Mouse (Mus musculus): ENCODE measurements around the gene Apom.

Apom gene

DNA sequence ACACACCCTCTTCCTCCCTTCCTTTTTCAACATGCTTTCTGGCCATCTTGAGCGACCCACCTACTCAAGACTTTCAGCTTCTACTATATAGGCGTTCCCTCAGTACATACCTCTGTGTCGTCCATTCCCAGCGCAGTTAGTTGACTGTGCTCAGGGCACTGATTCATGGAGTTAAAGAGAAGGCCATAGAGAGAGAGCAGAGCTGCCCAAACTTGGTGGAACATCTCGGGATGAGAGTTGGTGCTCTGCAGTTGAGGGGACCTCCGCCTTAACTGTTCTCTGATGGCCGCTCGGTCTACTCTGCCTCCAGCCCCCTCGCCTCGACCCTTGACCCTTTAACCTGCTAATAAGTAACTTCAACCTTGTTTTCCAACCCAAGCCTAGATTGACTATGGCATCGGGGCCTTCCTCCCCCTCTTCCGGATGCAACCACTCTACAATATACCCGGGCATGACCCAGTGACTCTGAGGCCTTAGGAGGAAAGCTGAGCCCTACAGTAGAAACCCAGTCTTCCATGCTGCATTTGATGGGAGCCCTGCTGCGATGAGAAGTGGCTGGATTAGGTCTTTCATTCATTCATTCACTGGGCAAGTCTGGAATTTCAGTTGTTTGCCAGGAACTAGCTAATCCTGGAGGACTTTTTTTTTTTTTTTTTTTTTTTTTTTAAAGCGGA, at the start of gene Apom:
Apom (minus strand) TSS at position 551 of the 674 bp plus-strand sequence.
- no peak for DNase-seq (ENCODE audit: low read depth, low spot score)

DNA sequence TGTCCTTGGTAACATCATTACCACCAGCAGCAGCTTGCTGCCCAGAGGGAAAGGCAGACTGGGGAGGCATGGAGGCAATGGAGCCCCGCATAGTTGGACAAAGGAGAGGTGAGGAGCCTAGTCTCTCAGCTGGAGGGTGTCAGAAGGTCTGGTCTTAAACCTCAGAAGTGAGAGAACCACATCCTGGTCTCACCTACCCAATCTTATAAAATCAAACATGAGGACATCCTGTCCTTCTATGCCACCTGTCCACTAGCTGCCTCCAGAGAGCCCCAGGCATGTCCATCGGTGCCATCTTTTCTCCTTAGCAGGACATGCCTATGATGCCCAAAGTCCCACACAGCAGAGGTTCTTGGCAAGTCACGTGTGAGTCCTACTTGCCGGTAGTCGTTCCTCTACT, 48.2 kb upstream of the Apom start:
- DNase-seq (ENCODE audit: low read depth, low spot score) = no peak

DNA sequence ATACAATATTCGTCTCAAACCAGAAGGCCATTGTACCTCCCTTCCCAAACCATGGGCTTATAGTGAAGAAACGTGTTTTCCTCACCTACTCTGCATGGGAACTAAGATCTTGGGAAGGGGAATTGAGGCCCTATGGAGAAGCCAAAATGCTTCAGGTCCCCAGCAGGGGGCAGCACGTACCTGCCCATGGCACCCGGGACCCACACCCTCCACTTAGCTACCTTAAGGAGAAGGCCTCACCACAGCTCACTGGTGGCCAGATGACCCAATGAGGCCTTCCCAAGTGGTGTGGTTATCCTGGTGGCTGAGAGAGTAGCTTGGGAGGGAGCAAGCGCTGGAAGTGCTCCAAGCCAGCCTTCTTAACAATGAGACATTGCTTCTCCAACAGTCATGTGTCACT, 46.7 kb upstream of the Apom start:
- DNase-seq (ENCODE audit: low read depth, low spot score) = peak; percentile 47

DNA sequence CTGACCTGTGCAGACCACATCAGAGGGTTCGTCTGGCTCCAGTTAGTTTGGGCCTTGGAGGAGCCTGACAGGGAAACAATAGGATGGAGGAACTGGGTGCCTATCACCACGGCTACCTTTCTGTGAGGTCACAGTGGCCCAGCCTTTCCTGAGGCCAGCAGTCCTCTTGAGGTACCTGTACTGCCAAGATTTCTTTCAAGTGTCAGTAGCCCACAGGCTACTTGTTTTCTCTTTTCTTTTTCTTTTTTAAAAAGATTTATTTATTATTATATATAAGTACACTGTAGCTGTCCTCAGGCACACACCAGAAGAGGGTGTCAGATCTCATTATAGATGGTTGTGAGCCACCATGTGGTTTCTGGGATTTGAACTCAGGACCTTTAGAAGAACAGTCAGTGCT, 44.1 kb upstream of the Apom start, which contains the start of gene Aif1:
Aif1 (minus strand) TSS at position 101 of the 400 bp plus-strand sequence.
- no peak for DNase-seq (ENCODE audit: low read depth, low spot score)

DNA sequence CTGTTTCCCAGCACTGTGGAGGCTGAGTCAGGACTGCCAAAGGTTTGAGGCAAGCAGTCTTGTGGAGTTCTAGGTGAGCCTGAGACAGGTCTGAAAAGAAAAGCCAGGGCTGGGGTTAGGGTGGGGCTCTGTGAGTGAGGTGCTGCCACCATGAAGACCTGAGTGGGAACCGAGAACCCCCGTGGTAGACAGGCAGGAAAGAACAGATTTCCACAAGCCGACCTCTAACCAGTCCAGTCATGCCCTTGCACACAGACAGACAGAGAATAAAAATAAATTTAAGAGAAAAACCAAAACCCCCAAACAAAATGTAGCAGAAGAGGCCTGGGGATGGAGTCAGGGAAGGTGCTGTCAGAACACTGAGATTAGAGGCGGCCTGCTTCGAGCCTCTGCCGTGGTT, 43.5 kb upstream of the Apom start:
- no peak for DNase-seq (ENCODE audit: low read depth, low spot score)

DNA sequence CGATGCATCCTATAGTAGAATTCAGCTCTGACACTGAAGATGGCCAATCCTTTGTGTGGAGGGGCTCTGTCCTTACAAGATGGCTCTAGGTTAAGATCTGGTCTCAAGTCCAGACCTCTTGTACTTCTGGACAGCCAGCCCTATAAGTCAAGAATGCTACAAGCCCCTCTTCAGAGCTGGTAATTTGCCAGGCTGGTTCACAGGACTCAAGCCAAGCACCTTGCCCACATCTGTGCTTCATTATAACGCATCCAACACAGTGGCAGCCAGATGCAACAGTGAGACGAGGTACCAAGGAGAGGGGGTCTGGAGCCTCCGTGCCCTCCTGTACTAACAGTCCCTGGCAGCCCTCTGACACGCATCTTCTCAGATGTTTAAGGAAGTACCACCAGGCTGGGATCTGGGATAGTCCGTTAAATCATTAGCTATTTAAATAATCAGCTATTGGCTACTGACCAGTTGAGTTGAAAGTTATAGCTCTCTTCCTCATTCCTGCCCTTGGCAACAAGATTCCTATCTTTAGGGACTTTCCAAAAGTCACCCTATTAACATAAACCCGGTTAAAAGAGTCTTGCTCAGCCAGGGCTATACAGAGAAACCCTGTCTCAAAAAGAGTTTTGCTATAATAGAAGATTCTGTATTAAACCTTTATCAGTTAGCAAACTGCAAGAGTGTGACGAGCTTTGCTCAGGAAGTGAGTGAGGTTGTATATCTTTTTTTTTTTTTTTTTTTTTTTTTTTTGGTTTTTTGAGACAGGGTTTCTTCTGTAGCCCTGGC, 42.5 kb upstream of the Apom start:
- no peak for DNase-seq (ENCODE audit: low read depth, low spot score)

DNA sequence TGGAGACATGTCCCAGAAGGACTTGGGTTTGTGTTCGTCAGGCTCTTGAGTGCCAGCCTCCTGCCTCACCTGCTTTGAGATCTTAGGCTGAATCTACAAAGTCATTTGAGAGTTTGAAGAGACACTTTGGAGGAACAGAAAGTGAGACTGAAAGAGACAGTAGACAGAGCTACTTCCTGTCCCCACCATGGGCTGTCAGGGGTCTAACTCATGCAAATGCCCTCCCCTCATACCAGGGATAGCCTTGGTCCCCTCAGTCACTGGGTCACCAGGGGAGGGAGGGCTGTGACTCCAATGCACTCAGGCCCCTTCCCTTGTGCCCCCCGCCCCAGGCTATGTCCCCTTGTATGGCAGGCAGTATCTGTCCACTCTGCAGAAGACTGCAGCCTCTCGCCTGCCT, 41.5 kb upstream of the Apom start:
- no peak for DNase-seq (ENCODE audit: low read depth, low spot score)

DNA sequence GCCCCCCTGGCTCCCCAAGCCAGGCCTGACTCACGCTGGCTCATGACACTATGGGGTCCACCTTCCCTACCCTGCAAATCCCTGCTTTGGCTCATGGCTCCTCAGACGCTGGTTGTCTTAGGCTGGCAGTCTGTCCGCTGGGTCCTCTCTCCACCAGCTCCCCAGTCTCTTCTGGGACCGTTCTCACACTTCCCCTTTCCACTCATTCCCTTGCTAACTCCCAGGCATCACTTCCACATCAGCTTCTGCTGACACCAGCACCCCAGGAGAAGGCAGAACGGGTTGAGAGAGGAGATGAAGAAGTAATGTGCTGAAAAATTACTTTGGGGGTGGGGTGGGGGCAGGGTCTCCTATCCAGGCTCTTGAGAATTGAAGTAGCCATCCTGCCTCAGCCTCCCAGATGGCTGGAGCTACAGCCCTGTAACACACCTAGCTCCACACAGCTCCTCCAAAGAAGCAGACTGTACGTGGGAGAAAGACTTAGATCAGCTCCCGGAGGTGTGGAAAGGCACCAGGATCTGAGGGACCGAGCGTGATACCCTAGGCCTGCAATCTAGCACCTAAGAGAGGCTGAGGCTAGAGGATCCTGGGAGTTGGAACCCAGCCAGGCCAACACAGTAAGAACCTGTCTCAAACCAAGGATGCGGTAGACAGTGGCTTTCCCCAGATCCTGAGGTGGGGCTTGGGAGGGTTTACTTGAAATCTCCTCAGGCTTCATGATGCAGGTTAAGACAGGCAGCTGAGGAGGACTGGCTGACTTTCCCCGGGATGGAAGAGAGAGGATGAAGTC, 40.8 kb upstream of the Apom start:
- DNase-seq (ENCODE audit: low read depth, low spot score) = no peak

DNA sequence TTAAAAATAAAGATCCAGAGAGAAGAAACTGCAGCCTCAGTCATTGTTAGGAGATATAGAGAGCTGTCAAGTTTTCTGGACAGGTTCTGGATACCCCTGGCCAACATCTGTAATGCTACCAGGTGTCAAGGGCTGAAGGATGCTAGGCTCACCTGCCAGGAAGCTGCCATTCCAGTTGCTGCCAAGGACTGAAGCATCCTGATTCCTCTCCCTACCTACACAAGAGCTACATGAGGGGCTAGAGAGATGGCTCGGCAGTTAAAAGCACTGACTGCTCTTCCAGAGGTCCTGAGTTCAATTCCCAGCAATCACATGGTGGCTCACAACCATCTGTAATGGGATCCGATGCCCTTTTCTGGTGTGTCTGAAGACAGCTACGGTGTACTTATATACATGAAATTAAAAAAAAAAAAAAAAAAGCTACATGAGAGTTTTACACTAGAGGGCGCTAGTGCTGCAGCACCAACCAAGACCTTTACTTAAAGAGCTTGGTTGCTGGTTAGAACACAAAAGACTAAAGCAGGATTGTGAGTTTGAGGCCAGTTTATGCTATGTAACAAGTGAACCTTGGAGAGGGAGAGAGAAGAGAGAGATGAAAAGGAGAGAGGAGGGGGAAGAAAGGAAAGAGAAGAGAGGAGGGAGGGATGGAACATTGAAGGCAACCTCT, 36.8 kb upstream of the Apom start:
- DNase-seq (ENCODE audit: low read depth, low spot score) = no peak

DNA sequence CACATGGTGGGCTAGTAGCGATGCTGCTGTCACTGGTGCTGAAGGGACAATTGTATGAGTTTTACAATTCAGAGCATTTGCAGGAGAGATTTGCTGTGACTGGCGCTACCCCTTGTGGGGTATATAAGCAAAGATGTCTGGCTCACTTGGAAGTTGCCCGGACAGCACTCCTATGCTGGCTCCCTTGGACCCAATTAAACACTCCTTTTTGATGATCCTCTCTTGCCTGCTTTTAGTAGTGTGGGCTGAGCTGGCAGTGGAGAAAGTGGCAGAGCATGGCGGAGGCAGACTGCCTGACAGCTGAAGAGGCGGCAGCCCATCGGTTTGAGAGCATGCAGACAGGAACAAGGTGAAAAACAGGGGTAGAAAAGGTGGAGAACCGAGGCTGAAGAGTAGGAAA, 35.9 kb upstream of the Apom start:
- no peak for DNase-seq (ENCODE audit: low read depth, low spot score)

DNA sequence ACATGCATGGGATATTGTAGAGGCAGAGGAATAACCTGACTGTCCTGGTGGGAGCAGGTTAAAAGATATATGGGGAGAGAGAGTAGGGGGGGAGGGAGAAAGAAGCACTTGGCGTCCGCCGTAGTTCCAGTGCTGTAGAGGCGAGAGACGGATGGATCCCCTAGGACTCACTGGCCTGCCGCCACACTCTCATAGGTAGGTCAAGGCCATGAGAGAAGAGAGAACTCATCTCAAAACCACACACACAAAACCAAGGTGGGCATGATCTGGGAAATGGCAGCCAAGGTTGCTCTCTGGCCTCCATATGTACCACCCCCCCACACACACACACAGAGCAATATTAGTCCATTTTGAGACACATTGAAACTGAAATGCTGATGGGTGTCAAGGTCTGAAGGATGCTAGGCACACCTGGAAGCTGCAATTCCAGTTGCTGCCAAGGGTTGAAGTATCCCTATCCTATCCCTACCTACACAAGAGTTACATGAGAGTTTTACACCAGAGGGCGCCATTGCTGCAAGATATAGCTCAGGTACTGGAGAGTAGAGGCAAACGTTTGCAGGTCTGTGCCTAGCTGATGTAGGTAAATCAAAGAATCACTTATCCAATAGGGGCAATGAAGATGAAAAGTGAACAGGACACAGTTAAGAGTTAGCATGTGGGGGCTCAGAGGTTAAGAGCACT, 34.6 kb upstream of the Apom start:
- peak; percentile 86 for DNase-seq (ENCODE audit: low read depth, low spot score)

DNA sequence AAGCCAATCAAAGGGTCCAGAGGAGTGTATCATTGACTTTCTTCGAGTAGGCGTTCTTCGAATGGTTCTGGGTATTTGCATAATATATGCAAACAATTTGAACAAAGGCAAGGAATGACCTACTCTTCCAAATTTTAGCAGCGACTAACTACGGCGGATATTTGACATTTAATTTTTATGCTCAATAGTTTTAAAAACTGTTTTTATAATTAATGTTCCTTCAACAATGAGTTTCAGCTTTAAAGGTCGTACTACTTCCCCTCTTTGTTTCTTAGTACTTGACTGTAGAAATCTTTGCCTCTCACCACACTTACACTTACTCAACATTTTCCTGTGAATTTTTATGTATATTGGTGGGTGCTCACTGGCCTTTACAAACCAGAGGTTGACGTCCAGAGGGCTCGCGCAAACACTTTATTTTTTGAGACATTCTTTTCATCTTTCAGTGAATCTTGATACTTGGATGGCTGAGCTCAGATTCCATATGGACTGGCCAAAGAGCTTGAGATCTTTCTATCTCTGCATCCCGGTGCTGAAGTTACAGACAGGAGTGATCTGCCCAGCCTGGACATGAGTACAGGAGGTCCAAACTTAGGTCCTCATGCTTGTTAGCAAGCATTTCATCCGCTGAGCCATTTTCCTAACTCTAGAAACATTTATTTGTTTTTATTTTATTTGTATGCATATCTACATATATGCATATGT, 33.8 kb upstream of the Apom start:
- no peak for DNase-seq (ENCODE audit: low read depth, low spot score)

DNA sequence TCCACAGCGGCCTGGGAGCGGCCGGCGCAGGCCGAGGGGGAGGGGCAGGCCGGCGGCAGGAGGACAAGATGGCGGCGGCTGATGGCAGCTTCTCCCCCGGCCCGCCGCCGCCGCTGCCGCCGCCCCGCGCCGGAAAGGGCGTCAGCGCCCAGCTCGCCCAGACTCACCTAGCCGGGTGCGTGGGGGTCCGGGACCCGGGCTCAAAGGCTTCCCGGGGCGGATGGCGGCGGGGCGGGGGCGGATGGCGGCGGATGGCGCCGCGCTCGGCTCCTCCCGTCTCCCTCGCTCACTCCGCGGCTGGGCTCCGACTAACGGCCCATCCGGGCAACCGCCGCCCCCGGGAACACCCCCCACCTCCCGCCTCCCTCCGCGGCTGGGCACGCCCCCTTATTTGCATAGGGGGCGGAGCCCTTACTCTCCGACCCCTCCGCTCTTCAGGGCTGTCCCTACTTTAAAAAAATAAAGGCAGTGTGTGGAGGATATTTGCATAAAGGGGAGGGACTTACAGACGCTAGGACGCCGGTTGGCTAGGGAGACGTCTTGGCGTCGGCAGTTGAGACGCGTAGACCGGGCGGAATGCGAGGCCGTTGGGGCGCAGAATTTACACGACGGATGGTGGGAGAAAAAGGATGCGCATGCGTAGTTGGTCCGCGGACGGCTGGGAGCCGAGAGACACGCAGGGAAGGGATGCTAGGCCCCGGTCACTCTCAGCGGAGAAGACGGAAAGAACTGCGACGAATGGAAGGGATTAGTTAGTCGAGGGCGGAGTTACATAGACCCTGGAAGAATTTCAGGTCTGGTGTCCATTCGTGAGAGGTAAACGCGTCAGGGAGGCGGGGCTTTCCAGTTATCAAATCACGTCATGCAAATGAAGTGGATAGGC, 33.0 kb upstream of the Apom start, which contains the start of gene Prrc2a:
Prrc2a (minus strand) TSS at position 330 of the 883 bp plus-strand sequence.
- peak; percentile 96 for DNase-seq (ENCODE audit: low read depth, low spot score)

DNA sequence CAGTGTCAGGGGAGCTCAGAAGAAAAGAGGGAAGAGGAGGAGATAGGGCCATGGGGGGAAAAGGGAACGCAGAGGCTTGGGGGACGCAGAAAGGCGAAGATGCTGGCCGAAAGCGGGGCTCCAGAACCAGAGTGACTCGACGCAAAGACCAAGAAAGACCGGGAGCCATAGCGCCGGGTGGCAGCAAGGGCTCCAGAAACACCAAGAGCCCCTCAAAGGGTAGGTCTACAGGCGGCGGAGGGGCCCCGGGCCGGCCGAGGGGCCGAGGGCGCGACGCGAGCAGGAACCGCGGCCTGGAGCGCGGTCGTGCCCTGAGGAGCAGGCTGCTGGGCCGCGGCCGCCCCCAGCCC, 32.3 kb upstream of the Apom start:
- DNase-seq (ENCODE audit: low read depth, low spot score) = no peak

DNA sequence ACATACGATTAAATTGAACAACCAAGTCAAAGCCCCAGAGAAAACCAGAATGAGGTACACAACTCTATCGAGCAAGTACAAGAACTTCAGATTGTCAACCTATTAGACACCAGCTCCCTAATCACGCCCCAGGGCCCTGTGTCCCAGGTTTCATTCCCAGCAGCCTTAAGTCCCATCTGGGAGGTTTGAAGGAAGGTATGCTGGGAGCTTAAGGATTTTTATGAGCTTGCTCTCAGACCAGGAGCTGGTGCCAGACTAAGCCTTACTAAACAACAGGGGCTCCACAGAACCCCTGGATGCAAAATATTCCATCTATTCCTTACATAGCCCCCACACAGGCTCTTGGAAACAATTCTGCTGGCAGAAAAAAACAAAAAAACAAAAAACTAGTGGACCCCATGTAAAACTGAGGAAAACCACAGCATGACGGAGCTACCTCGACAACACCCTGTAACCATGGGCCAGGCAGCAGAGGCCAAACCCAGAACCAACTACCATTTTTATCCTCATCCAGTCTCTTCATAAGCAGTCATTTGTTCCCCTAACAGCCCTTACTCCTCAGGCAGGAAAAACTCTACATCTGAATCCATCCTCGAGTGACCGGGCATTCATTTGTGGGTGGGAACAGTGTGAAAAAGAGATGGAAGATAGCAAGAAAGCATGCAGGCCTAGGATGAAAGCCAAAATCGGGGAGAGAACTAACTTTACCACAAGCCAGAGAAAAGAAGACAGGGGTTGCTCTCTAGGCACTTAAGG, 31.7 kb upstream of the Apom start:
- no peak for DNase-seq (ENCODE audit: low read depth, low spot score)

DNA sequence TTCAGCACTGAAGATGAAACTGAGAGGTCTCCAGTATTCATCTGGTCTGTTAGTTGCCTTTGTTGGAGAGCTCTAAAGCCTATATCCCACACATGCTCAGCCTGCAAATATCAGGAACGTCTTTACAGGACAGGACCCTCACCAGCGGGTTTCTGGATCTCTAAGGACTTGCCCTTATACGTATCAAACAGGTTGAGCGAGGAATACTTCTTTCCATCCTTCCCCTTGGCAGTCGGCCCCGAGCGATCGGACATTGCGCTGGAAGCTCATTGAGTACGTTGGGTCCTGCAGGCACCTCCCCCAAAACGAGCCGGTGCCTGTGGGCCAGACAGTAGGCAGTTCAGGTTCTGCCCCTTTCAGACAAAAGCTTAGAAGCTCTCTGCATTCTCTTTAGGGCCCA, 30.9 kb upstream of the Apom start:
- no peak for DNase-seq (ENCODE audit: low read depth, low spot score)

DNA sequence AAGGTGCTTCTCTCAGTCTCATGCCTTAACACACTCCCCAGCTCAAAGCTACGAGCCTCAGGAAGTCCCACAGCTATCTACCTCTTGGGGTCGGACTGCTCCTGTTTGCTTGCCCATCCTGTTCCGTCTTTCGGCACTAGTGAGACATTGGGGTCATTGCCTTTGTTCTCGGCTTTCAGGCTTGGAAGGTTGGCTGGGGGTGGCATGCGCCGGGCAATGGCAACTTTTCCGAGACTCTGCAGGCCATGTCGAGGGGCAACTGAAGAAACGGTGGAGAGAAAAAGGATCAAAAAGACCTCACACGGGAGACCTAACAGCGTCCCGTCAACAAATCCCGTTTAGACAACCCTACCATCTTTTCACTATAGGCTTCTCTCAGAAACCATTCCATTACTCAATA, 30.3 kb upstream of the Apom start:
- no peak for DNase-seq (ENCODE audit: low read depth, low spot score)

DNA sequence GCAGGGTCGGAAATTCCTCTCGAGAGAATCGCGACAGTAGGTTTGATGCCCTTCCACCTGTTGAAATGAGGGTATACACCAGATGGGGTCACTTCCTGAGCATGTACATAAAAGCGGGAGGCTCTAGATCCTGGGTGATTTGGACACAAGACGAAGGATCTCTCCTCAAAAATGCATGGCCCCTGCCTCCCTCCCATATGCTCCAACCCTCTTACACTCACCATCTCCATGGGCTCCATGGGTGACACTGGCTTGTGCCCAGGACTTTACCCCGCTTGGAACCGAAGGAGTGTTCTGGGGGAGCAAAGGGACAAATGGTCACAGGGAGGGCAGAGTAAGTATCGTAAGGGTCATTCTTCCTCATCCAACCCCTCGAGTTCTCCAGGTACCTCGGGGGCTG, 29.6 kb upstream of the Apom start:
- DNase-seq (ENCODE audit: low read depth, low spot score) = no peak

DNA sequence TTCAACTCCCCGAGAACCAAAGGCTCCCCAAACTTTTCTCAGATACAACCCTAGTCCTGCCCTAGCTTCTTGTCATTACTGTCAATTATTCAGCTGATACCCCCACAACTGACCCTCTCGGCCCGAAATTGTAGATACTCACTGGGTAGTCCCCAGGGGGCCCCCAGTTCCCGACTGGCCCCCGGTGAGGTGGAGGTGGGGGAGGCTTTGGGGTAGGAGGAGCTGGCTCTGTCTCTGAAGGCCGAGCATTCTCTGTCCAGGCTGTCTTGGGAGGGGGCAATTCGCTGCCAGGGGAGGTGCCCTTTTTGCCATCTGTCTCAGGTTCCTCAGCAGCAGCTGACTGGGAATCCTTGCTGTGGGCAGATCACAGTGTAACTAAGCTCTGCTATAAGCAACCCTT, 27.8 kb upstream of the Apom start:
- no peak for DNase-seq (ENCODE audit: low read depth, low spot score)

Data from WW6 (cell line).